Mouse (Mus musculus) CH12.LX (cell line): ENCODE data around the gene Phc3. TPM values are rescaled to one million over a fixed set of nuclear protein-coding genes. Genes with fewer than 3 reads are reported as not detected.

ENCODE experiments used
- DNase-seq: peaks from one replicate; pipeline ENCODE4 v3.0.0-alpha.2; 2013; ENCODE audit errors: extremely low read depth
- H3K27ac ChIP-seq: 2 replicates; pipeline ENCODE4 v1.5.1; 2012; ENCODE audit warnings: low read depth, mild to moderate bottlenecking, control low read depth, moderate library complexity; ENCODE audit not compliant: insufficient read depth
- H3K27me3 ChIP-seq: replicated peaks from 2 replicates; pipeline ENCODE3; 2012; ENCODE audit warnings: inconsistent platforms
- H3K36me3 ChIP-seq, 2 experiments: replicated peaks in 1 of 2; 2 replicates each; pipeline versions ENCODE3 to v1.6.1; 2012; ENCODE audit warnings: inconsistent platforms in 1 of 2, low read length in 1 of 2, mild to moderate bottlenecking in 1 of 2, mixed read lengths in 1 of 2, moderate library complexity in 1 of 2; ENCODE audit not compliant: control insufficient read depth in 1 of 2, insufficient read depth in 1 of 2
- H3K4me1 ChIP-seq, 2 experiments: 2 replicates each; pipeline ENCODE4 v1.6.1; 2012; ENCODE audit warnings: inconsistent platforms in 1 of 2, moderate library complexity in 1 of 2; ENCODE audit not compliant: insufficient read depth in 2 of 2, control insufficient read depth in 1 of 2
- H3K4me2 ChIP-seq: 2 replicates; pipeline ENCODE4 v1.6.1; 2012; ENCODE audit warnings: low read depth, mild to moderate bottlenecking, control low read depth; ENCODE audit not compliant: poor library complexity, insufficient read depth, severe bottlenecking
- H3K4me3 ChIP-seq, 3 experiments: fragments of 150-350 bp in 1 of 3; sonication (generic) in 1 of 3; replicated peaks in 1 of 3; 2 replicates each; pipeline versions ENCODE3 to v1.5.1; 2011 to 2012; ENCODE audit warnings: low read depth in 2 of 3, low read length in 2 of 3, mild to moderate bottlenecking in 2 of 3, moderate library complexity in 2 of 3, control low read depth in 1 of 3, improper control_type of control experiment in 1 of 3, inconsistent platforms in 1 of 3, mixed read lengths in 1 of 3; ENCODE audit not compliant: poor library complexity in 1 of 3
- H3K79me2 ChIP-seq: replicated peaks from 2 replicates; pipeline ENCODE4 v1.6.1; 2012; ENCODE audit warnings: mild to moderate bottlenecking, moderate library complexity; ENCODE audit not compliant: control insufficient read depth, poor library complexity, insufficient read depth, severe bottlenecking; ENCODE audit errors: extremely low read depth
- H3K9ac ChIP-seq: 2 replicates; pipeline ENCODE4 v1.6.1; 2012; ENCODE audit warnings: low read depth, mild to moderate bottlenecking, control low read depth, moderate library complexity; ENCODE audit not compliant: insufficient read depth
- H3K9me3 ChIP-seq: replicated peaks from 2 replicates; pipeline ENCODE3; 2012; ENCODE audit warnings: low read length, inconsistent platforms, mixed read lengths
- CHD1 ChIP-seq: IDR thresholded peaks from 2 replicates; pipeline ENCODE4 v1.6.1; 2012; ENCODE audit warnings: low read depth, low read length, improper control_type of control experiment, inconsistent platforms
- ELF1 ChIP-seq: IDR thresholded peaks from 2 replicates; pipeline ENCODE4 v1.6.1; 2014; ENCODE audit warnings: low read depth, mild to moderate bottlenecking, inconsistent platforms, low read length, improper control_type of control experiment
- EP300 ChIP-seq: IDR thresholded peaks from 2 replicates; pipeline ENCODE4 v1.6.1; 2011; ENCODE audit warnings: low read length, improper control_type of control experiment
- ETS1 ChIP-seq: conservative IDR thresholded peaks from 2 replicates; pipeline ENCODE4 v1.6.1; 2012; ENCODE audit warnings: low read depth, mild to moderate bottlenecking, inconsistent platforms, low read length, improper control_type of control experiment, moderate library complexity
- HCFC1 ChIP-seq: IDR thresholded peaks from 2 replicates; pipeline ENCODE4 v1.6.1; 2012; ENCODE audit warnings: low read depth, mild to moderate bottlenecking, inconsistent platforms, low read length, improper control_type of control experiment
- IRF4 ChIP-seq: IDR thresholded peaks from 2 replicates; pipeline ENCODE4 v1.6.1; 2014; ENCODE audit warnings: low read depth, mild to moderate bottlenecking, inconsistent platforms, low read length, improper control_type of control experiment
- JUN ChIP-seq: IDR thresholded peaks from 2 replicates; pipeline ENCODE4 v1.6.1; 2011; ENCODE audit warnings: low read depth, mild to moderate bottlenecking, low read length, improper control_type of control experiment, moderate library complexity; ENCODE audit not compliant: insufficient read depth
- KAT2A ChIP-seq: IDR thresholded peaks from 2 replicates; pipeline ENCODE4 v1.6.1; 2012; ENCODE audit warnings: low read length, improper control_type of control experiment, inconsistent platforms; ENCODE audit not compliant: insufficient replicate concordance
- MAFK ChIP-seq: IDR thresholded peaks from 2 replicates; pipeline ENCODE4 v1.6.1; 2011; ENCODE audit warnings: low read length, improper control_type of control experiment; ENCODE audit not compliant: insufficient replicate concordance
- MAX ChIP-seq: IDR thresholded peaks from 2 replicates; pipeline ENCODE4 v1.6.1; 2011; ENCODE audit warnings: low read length, improper control_type of control experiment
- MAZ ChIP-seq: IDR thresholded peaks from 2 replicates; pipeline ENCODE4 v1.6.1; 2012; ENCODE audit warnings: low read depth, mild to moderate bottlenecking, inconsistent platforms, low read length, improper control_type of control experiment, moderate library complexity
- MEF2A ChIP-seq: IDR thresholded peaks from 2 replicates; pipeline ENCODE4 v1.6.1; 2014; ENCODE audit warnings: low read depth, mild to moderate bottlenecking, inconsistent platforms, low read length, improper control_type of control experiment, borderline replicate concordance
- MYC ChIP-seq: IDR thresholded peaks from 2 replicates; pipeline ENCODE4 v1.6.1; 2011; ENCODE audit warnings: low read depth, mild to moderate bottlenecking, improper control_type of control experiment, low read length
- NRF1 ChIP-seq: IDR thresholded peaks from 2 replicates; pipeline ENCODE4 v1.6.1; 2014; ENCODE audit warnings: low read depth, mild to moderate bottlenecking, inconsistent platforms, low read length, improper control_type of control experiment, moderate library complexity
- PAX5 ChIP-seq: IDR thresholded peaks from 2 replicates; pipeline ENCODE4 v1.6.1; 2012; ENCODE audit warnings: low read length, inconsistent platforms, mixed read lengths
- POLR2A ChIP-seq: IDR thresholded peaks from 2 replicates; pipeline ENCODE4 v1.6.1; 2011; ENCODE audit warnings: low read depth, mild to moderate bottlenecking, improper control_type of control experiment, low read length
- SMC3 ChIP-seq: IDR thresholded peaks from 2 replicates; pipeline ENCODE4 v1.6.1; 2011; ENCODE audit warnings: low read depth, low read length, improper control_type of control experiment
- TBP ChIP-seq: conservative IDR thresholded peaks from 2 replicates; pipeline ENCODE4 v1.6.1; 2011; ENCODE audit warnings: low read depth, low read length, improper control_type of control experiment
- TCF12 ChIP-seq: IDR thresholded peaks from 2 replicates; pipeline ENCODE4 v1.6.1; 2014; ENCODE audit warnings: low read depth, mild to moderate bottlenecking, inconsistent platforms, low read length, improper control_type of control experiment
- USF2 ChIP-seq: conservative IDR thresholded peaks from 2 replicates; pipeline ENCODE4 v1.6.1; 2011; ENCODE audit warnings: low read depth, low read length, improper control_type of control experiment
- ZC3H11A ChIP-seq: IDR thresholded peaks from 2 replicates; pipeline ENCODE4 v1.6.1; 2012; ENCODE audit warnings: low read depth, mild to moderate bottlenecking, inconsistent platforms, low read length, improper control_type of control experiment
- ZMIZ1 ChIP-seq: IDR thresholded peaks from 2 replicates; pipeline ENCODE4 v1.6.1; 2012; ENCODE audit warnings: low read depth, mild to moderate bottlenecking, inconsistent platforms, low read length, improper control_type of control experiment
- dilution Hi-C: fragments of 300-500 bp; cut with MboI; formaldehyde crosslinking; loops from 2 replicates; pipeline ENCODE4 v1.14.3; 2020; ENCODE audit warnings: low sequenced_read_pairs; ENCODE audit not compliant: extremely low pct_unique_long_range_greater_than_20kb, extremely low pct_ligation_motif_present
- in situ Hi-C: fragments of 300-500 bp; cut with MboI; formaldehyde crosslinking; loops from 3 replicates; pipeline ENCODE4 v1.14.3; 2019; ENCODE audit warnings: low sequenced_read_pairs, low pct_ligation_motif_present, low pct_unique_long_range_greater_than_20kb, mixed read lengths
- polyA plus RNA-seq: library from polyadenylated mRNA; unstranded; fragments of >175 nt; gene quantifications from 2 replicates; pipeline ENCODE4 v1.2.1, GENCODE M21; 2012; ENCODE audit warnings: low read depth; ENCODE audit not compliant: insufficient read length
- total RNA-seq, 2 experiments: library from RNA; depleted of rRNA; stranded (reverse); fragments of 300-350 nt in 1 of 2; fragments of >200 nt in 1 of 2; gene quantifications; 2 replicates each; pipeline ENCODE4 v1.2.3; 2012 to 2014

Phc3 gene
- total and polyA plus RNA-seq, 3 experiments, result 8.4 to 13.5 (median 8.8) TPM

- Histone ChIP-seq H3K27ac (no peak overlapping the region), H3K27me3 (no peaks in the 10 kb centered on the region), H3K9me3 (no peaks in the 10 kb centered on the region), H3K4me1 (peaks cover 2 to 11% of the 10 kb centered on the region in 2 experiments)
- DNase-seq, result no peak
- TF ChIP-seq MAX, result no peak
- no peak for TF ChIP-seq ZC3H11A
- TF ChIP-seq ELF1, result no peak
- no peak for TF ChIP-seq USF2
- TF ChIP-seq EP300, result no peak
- no peak for TF ChIP-seq PAX5
- TF ChIP-seq ZMIZ1, result no peak
- TF ChIP-seq TBP, result no peak
- TF ChIP-seq, all 38 proteins: peak for 0
- H3K36me3 ChIP-seq, result peaks cover 56 to 78% of the 10 kb centered on the region in 2 experiments
- no peak overlapping the region for H3K9ac ChIP-seq
- dilution Hi-C loops, result no loop called here
- no peak overlapping the region for H3K4me3 ChIP-seq
- in situ Hi-C loops, result no loop called here
- peaks cover 4% of the 10 kb centered on the region for H3K79me2 ChIP-seq
- no peak overlapping the region for H3K4me2 ChIP-seq
Observed at GRCm38 (mm10) chr3:30899407-30899806, 69.8 kb downstream of the Phc3 start.

DNA sequence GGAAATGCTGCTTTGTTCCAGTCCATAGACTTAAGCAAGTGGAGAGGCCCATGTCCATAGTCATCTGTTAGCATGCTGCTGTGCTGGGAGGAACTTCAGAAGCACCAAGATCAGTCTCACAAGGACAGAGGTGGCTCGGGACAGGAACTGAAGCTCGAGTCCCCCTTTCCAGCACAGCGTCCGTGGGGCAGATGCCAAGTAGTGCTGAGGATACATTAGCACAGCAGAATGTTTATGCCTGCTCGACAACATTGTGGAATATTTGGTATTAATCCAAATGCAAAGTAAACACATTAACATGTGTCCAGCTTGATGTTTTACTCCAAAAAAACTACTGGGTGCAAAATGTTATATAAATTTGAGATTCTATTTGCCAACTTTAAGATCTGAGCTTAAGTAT, 72.5 kb downstream of the Phc3 start:
- Histone ChIP-seq H3K27ac (no peak overlapping the region), H3K9me3 (no peaks in the 10 kb centered on the region), H3K27me3 (no peaks in the 10 kb centered on the region), H3K79me2 (peaks cover 4% of the 10 kb centered on the region; the same call in 1 of the 2 replicates), H3K4me2 (no peak overlapping the region), H3K4me3 (no peak overlapping the region), H3K4me1 (no peaks in the 10 kb centered on the region), H3K9ac (no peak overlapping the region), H3K36me3 (peaks cover 43 to 75% of the 10 kb centered on the region in 2 experiments)
- dilution Hi-C loops, result no loop called here
- no peak for DNase-seq
- in situ Hi-C loops, result no loop called here
- TF ChIP-seq JUN (no peak), EP300 (no peak), IRF4 (no peak), POLR2A (no peak), USF2 (no peak), MEF2A (no peak), TCF12 (no peak)

- TF ChIP-seq CHD1 (no peak), MAZ (no peak), MAFK (no peak), USF2 (no peak), MAX (no peak), MYC (no peak), SMC3 (no peak), PAX5 (no peak), NRF1 (no peak), HCFC1 (no peak), KAT2A (no peak), ETS1 (no peak), JUN (no peak)
- TF ChIP-seq, all 38 proteins: peak for 0
- no peak overlapping the region for H3K9ac ChIP-seq
- H3K4me1 ChIP-seq, result peaks cover 0 to 5% of the 10 kb centered on the region in 2 experiments; a peak in 2 of 4 replicates
- H3K27me3 ChIP-seq, result no peaks in the 10 kb centered on the region
- dilution Hi-C loops, result no loop called here
- no peak overlapping the region for H3K27ac ChIP-seq
- DNase-seq, result no peak
- in situ Hi-C loops, result no loop called here
- no peak overlapping the region for H3K4me2 ChIP-seq
- no peaks in the 10 kb centered on the region for H3K9me3 ChIP-seq
- no peaks in the 10 kb centered on the region for H3K79me2 ChIP-seq
- peaks cover 3 to 24% of the 10 kb centered on the region in 2 experiments for H3K36me3 ChIP-seq
- H3K4me3 ChIP-seq, result no peak overlapping the region
Observed at GRCm38 (mm10) chr3:30889014-30889413, 80.2 kb downstream of the Phc3 start.
